Mouse (Mus musculus) brain, adult 10 weeks (tissue): Measurements from ENCODE around the gene Vmn2r82. TPM values are rescaled to one million over a fixed set of nuclear protein-coding genes. Genes with fewer than 3 reads are reported as not detected.

Experiments
- polyA plus RNA-seq: library from polyadenylated mRNA; stranded (reverse); fragments of 350-450 nt; fragmentation: Illumina TruSeq; extraction: RNeasy Lipid Tissue Mini Kit (QIAGEN cat#74804); gene quantifications from one replicate; pipeline ENCODE4 v1.2.3, GENCODE M21; 2015; ENCODE audit warnings: low read depth, low replicate concordance

Gene Vmn2r82
- not detected for polyA plus RNA-seq

GRCm38 (mm10) chr10:79356220-79356619, at the start of gene Vmn2r82:
TSS of gene Vmn2r82 (plus strand) at chr10:79356520.

Other genes with a start within 250 kb of the Vmn2r82 start
- not detected for gene Vmn2r80, start 207.8 kb upstream of the Vmn2r82 start, polyA plus RNA-seq
- not detected for gene Vmn2r81, start 108.8 kb upstream of the Vmn2r82 start, polyA plus RNA-seq
- gene Vmn2r83, start 112.2 kb downstream of the Vmn2r82 start, polyA plus RNA-seq, result not detected
- gene Plpp2, start 177.3 kb downstream of the Vmn2r82 start, polyA plus RNA-seq, result 5.6 TPM
- gene Mier2, start 198.7 kb downstream of the Vmn2r82 start, polyA plus RNA-seq, result 38.8 TPM
- gene Theg, start 230.8 kb downstream of the Vmn2r82 start, polyA plus RNA-seq, result 1.4 TPM